Mouse (Mus musculus) Muller cell, postnatal 12 days (primary cell): ENCODE results near the gene Mamld1.
A peak's percentile ranks its signal among the peaks of the same experiment; 100 is the strongest.

Experiments used
- DNase-seq: peaks from one replicate; pipeline ENCODE4 v3.0.0-alpha.2; 2015; ENCODE audit errors: inconsistent ontology term

Mamld1 gene

DNA sequence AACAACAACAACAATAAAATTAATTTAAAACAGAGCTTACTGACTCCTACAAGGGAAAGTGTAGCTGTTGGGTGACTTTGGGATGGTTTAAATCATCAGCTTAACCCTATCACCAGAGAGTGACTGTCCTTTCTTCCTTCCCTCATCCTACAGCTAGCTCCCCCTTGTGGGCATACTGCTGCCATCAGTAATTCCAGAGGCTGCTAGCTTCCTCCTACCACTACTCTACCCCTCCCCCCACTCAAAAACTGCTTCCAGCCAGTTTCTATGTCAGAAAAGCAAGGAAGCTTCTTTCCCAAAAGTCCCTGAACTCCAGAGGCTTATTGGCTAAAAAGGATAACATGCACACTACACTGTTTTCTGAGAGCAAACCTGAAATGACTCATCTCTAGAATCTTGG, 81.4 kb downstream of the Mamld1 start:
- no peak for DNase-seq

- no peak for DNase-seq
Measured at GRCm38 (mm10) chrX:71141390-71141789, 91.3 kb downstream of the Mamld1 start.

- no peak for DNase-seq
Measured at GRCm38 (mm10) chrX:71149441-71150050, 99.5 kb downstream of the Mamld1 start.

DNA sequence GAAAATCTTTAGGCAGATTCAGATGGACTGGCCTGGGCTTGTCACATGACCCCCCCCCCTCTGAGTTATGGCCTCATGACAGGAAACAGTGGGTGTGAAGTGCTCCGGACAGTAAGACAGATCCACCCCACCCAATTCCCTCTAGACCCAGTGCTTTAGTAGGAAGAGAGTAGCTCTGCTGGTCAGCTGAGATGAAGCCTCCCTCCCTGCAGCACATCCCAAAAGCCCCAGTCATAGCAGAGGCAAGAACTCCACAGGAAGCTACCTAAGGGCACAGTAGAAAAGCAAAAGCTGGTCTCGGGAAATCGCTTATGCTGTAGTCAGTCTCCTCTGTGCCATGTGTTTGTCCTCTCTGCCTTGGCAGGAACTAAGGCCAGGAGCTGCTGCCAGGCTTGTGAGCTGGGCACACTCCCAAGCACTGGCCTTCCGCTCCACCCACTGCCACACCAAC, 100.5 kb downstream of the Mamld1 start:
- peak; percentile 62 for DNase-seq

DNA sequence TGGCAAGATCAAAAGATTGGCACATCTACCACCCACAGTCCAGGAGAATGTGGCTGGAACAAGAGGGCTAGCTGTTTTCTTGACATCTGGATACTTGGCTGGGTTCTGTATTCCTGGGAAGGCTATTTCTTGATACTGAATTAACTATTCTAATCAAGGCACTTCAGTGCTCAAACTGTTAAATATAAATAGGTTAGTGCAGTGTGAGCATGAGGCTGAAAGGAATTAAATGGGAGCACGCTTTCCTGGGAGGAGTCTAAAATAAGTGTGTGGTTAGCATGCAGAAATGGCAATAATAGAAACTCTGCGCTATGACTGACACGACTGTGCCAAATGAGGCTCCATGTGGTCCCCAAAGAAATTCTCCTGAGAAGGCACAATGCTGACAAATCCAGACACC, 131.5 kb downstream of the Mamld1 start:
- no peak for DNase-seq

DNA sequence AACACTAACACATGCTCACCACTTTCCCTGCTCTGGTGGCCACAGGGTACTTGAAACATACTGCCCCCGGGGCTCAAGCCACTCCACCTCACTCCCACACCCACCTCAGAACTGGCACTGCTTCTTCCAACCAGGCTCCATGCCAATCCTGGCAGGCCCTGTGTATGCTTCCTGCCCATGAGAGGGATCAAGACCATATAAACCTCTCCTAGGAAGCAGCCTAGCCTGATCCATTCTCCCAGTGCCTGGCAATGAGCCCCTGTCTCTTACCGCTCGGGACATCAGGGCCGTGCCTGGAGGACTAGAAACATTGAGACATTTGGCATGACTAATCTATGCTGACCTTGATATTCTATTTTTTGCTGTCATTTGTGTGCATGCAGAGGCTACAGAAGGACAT, 133.6 kb downstream of the Mamld1 start:
- no peak for DNase-seq

GRCm38 (mm10) chrX:71186396-71186795, 136.3 kb downstream of the Mamld1 start:
- no peak for DNase-seq

DNA sequence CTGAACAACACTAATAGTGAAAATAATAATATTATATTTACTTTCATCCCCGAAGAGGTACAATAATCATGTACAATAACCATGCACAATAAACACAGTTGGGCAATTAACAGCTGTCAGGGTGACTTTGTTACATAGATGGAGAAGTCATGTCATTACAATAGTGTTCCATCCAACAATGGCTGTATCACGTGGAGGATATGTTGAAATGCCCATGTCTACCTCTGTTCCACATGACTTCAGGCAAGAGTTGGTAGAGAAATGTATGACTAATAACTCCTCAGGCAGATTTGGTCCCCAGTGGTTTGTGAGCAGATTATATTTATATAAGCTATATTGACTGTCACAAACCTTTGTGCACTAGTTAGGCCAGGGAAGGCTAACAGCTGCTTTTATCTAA, 154.7 kb downstream of the Mamld1 start:
- no peak for DNase-seq
